Mouse (Mus musculus) embryonic facial prominence, embryonic 14.5 days (tissue): Measurements from ENCODE around the gene Tnfsf13. TPM values are rescaled to one million over a fixed set of nuclear protein-coding genes. Genes with fewer than 3 reads are reported as not detected.
A peak's percentile ranks its signal among the peaks of the same experiment; 100 is the strongest.

Source experiments
- ATAC-seq: fragments of 200-750 bp; cut with Nextera tagmentation; 2 replicates; pipeline ENCODE4 v1.8.0; 2017; ENCODE audit warnings: low read depth, moderate number of reproducible peaks, moderate TSS enrichment
- DNase-seq: peaks from one replicate; pipeline ENCODE4 v3.0.0-alpha.2; 2015; ENCODE audit warnings: low spot score
- H3K27ac ChIP-seq: fragments of 300-500 bp; sonication (generic); replicated peaks from 2 replicates; pipeline ENCODE4 v1.5.1; 2014; ENCODE audit warnings: low read depth, mild to moderate bottlenecking, low read length, moderate library complexity
- H3K27me3 ChIP-seq: fragments of 300-500 bp; sonication (generic); replicated peaks from 2 replicates; pipeline ENCODE4 v1.6.1; 2014; ENCODE audit warnings: low read length; ENCODE audit not compliant: control insufficient read depth, insufficient read depth
- H3K36me3 ChIP-seq: fragments of 300-500 bp; sonication (generic); 2 replicates; pipeline ENCODE4 v1.6.1; 2014; ENCODE audit warnings: low read length, mixed read lengths; ENCODE audit not compliant: control insufficient read depth, insufficient read depth
- H3K4me1 ChIP-seq: fragments of 300-500 bp; sonication (generic); 2 replicates; pipeline ENCODE4 v1.6.1; 2014; ENCODE audit warnings: antibody characterized with exemption, low read length; ENCODE audit not compliant: control insufficient read depth, insufficient read depth
- H3K4me2 ChIP-seq: fragments of 300-500 bp; sonication (generic); 2 replicates; pipeline ENCODE4 v1.6.1; 2014; ENCODE audit warnings: low read depth, mild to moderate bottlenecking, low read length, moderate library complexity, mixed read lengths
- H3K4me3 ChIP-seq: fragments of 300-500 bp; sonication (generic); 2 replicates; pipeline ENCODE4 v1.5.1; 2014; ENCODE audit warnings: low read depth, mild to moderate bottlenecking, low read length
- H3K9ac ChIP-seq: fragments of 300-500 bp; sonication (generic); 2 replicates; pipeline ENCODE4 v1.6.1; 2014; ENCODE audit warnings: low read depth, mild to moderate bottlenecking, low read length, moderate library complexity, mixed read lengths
- H3K9me3 ChIP-seq: fragments of 300-500 bp; sonication (generic); 2 replicates; pipeline ENCODE4 v1.6.1; 2016; ENCODE audit warnings: low read length; ENCODE audit not compliant: control insufficient read depth
- whole genome bisulfite sequencing: fragments of 180-500 bp; shearing (Covaris S2); extraction: QIAGEN DNeasy Blood & Tissue Kit; methylation state at CpG from one replicate; pipeline ENCODE4 v1.1.7; 2014; 5-methylcytosine and 5-hydroxymethylcytosine counted together
- polyA plus RNA-seq: library from polyadenylated mRNA; unstranded; fragments of >200 nt; fragmentation: Nextera tagmentation; extraction: Ambion mirVana; gene quantifications from 2 replicates; pipeline ENCODE4 v1.2.1, GENCODE M21; 2014

Tnfsf13 gene
- polyA plus RNA-seq, 1 experiment from 2014 or later, result 0.49 TPM

- no peaks in the 10 kb centered on the region for H3K27me3 ChIP-seq
- no peaks in the 10 kb centered on the region for H3K4me1 ChIP-seq
- H3K27ac ChIP-seq, result no peak overlapping the region
- 47% methylated on average over 5 of the region's 5 CpGs for WGBS
- no peak for DNase-seq
- no peak overlapping the region for H3K4me3 ChIP-seq
- H3K4me2 ChIP-seq, result peak overlapping the region; percentile 19; the same call in 1 of the 2 replicates
- ATAC-seq, result no peak
- H3K9ac ChIP-seq, result 0 out of 2 replicates have a peak overlapping the region, but pooled peaks have one; percentile 19
- H3K36me3 ChIP-seq, result peaks cover 68% of the 10 kb centered on the region
- H3K9me3 ChIP-seq, result no peaks in the 10 kb centered on the region
Measured at GRCm38 (mm10) chr11:69656065-69656455, 29.5 kb downstream of the Tnfsf13 start.

DNA sequence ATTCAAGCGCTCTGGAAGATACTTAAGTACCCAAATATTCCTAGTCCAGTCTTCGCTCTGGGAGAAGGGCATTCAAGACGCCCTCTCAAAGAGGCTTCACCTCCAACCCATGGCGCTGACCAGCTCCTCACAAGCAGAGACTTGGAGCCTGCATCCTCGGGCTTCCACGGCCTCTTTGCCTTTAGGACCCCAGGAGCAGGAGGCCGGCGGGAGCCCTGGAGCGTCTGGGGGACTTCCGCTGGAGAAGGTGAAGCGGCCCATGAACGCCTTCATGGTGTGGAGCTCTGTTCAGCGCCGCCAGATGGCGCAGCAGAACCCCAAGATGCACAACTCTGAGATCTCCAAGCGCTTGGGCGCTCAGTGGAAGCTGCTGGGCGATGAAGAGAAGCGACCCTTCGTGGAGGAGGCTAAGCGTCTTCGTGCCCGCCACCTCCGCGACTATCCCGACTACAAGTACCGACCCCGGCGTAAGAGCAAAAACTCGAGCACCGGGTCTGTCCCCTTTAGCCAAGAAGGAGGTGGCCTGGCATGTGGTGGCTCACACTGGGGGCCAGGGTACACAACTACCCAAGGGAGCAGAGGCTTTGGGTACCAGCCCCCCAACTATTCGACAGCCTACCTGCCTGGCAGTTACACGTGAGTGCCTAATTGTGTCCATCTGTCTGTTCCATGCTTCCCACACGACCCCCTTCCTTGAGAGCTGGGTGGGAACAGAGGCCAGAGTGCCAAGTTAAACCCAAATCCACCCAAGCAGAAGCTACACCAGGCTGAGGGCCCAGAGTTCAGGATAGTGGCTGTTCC lies 30.1 kb downstream of the Tnfsf13 start, which contains the start of gene Sox15:
Gene Sox15 (plus strand): TSS at position 51 of the 801 bp plus-strand sequence.
- no peaks in the 10 kb centered on the region for H3K4me1 ChIP-seq
- 22% methylated on average over 29 of the region's 34 CpGs for WGBS
- no peaks in the 10 kb centered on the region for H3K9me3 ChIP-seq
- H3K36me3 ChIP-seq, result peaks cover 74% of the 10 kb centered on the region
- no peaks in the 10 kb centered on the region for H3K27me3 ChIP-seq
- peak within 1 kb of the TSS; percentile 49; the same call in 1 of the 2 replicates for H3K27ac ChIP-seq
- ATAC-seq (peak; percentile 74; the same call in 1 of the 2 replicates), DNase-seq (peak; percentile 85)
- H3K4me3 ChIP-seq, result no peak within 1 kb of the TSS
- H3K4me2 ChIP-seq, result peak within 1 kb of the TSS; percentile 36
- H3K9ac ChIP-seq, result peak within 1 kb of the TSS; percentile 19; the same call in 1 of the 2 replicates

- H3K36me3 ChIP-seq, result peaks cover 77% of the 10 kb centered on the region
Measured at GRCm38 (mm10) chr11:69654760-69655159, 30.8 kb downstream of the Tnfsf13 start.

DNA sequence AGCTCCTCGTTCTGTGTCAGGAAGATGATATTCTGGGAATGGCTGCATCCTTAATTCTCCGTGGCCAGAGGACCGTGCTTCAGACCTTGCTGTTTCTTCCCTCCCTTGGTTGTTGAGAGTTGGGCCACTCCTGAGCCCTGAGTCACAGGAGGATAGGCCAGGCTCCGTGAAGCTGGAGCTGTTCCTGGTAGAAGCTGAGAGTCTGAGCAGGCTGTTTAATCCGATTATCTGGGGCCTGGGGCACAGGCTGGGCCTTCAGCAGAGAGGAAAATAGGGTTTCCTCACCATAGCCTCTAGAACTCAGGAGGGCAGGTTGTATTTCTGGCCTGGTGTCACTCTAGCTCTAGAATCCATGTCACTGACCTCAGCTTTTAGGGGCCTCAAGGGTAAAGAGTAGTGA lies 32.2 kb downstream of the Tnfsf13 start:
- no peaks in the 10 kb centered on the region for H3K4me1 ChIP-seq
- H3K4me2 ChIP-seq, result no peak overlapping the region
- no peak overlapping the region for H3K4me3 ChIP-seq
- H3K27ac ChIP-seq, result no peak overlapping the region
- no peaks in the 10 kb centered on the region for H3K9me3 ChIP-seq
- ATAC-seq (no peak; the same call in 1 of the 2 replicates), DNase-seq (no peak)
- peak overlapping the region; percentile 30; the same call in 1 of the 2 replicates for H3K9ac ChIP-seq
- H3K36me3 ChIP-seq, result peaks cover 80% of the 10 kb centered on the region
- no peaks in the 10 kb centered on the region for H3K27me3 ChIP-seq
- 60% methylated on average over 5 of the region's 5 CpGs for WGBS

More at GRCm38 (mm10) chr11:69654760-69655159, 30.8 kb downstream of the Tnfsf13 start:
- H3K4me2 ChIP-seq, result no peak overlapping the region
- H3K27me3 ChIP-seq, result no peaks in the 10 kb centered on the region
- H3K9me3 ChIP-seq, result no peaks in the 10 kb centered on the region
- peak overlapping the region; percentile 11; the same call in 1 of the 2 replicates for H3K9ac ChIP-seq
- DNase-seq, result peak; percentile 32
- ATAC-seq, result peak; percentile 27; the same call in 1 of the 2 replicates
- no peak overlapping the region for H3K4me3 ChIP-seq
- H3K4me1 ChIP-seq, result no peaks in the 10 kb centered on the region
- WGBS, result 33% methylated on average over 9 of the region's 9 CpGs
- peak overlapping the region; percentile 49; the same call in 1 of the 2 replicates for H3K27ac ChIP-seq

DNA sequence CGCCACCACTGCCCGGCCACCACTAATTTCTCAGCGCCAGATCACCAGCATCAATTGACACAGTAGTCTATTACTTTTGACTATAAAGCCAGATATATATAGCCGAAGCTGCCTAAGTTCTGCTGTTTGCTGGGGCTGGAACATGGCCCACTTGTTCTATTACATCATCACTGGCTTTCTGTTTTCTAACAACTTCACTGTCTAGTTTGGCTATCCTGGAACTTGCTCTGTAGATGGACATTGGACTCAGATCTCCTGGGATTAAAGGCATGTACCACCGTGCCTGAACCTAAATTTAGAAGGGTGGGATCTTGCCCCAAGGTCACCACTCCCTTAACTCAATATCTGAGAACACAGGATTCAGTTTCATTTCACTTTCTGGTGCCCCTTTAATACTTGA lies 39.7 kb downstream of the Tnfsf13 start:
- Histone ChIP-seq H3K9me3 (no peaks in the 10 kb centered on the region), H3K4me1 (no peaks in the 10 kb centered on the region), H3K27me3 (no peaks in the 10 kb centered on the region), H3K4me3 (no peak overlapping the region), H3K9ac (no peak overlapping the region), H3K27ac (no peak overlapping the region), H3K36me3 (peaks cover 96% of the 10 kb centered on the region), H3K4me2 (no peak overlapping the region)
- 89% methylated on average over 5 of the region's 5 CpGs for WGBS
- DNase-seq (no peak), ATAC-seq (no peak)

- H3K9me3 ChIP-seq, result no peaks in the 10 kb centered on the region
- peaks cover 25% of the 10 kb centered on the region for H3K4me1 ChIP-seq
- H3K27ac ChIP-seq, result no peak overlapping the region
- H3K27me3 ChIP-seq, result no peaks in the 10 kb centered on the region
- H3K4me3 ChIP-seq, result no peak overlapping the region
- no peak for ATAC-seq
- no peak for DNase-seq
- peak overlapping the region; percentile 89 for H3K4me2 ChIP-seq
- 80% methylated on average over 3 of the region's 3 CpGs for WGBS
- H3K9ac ChIP-seq, result no peak overlapping the region
- peaks cover 34% of the 10 kb centered on the region for H3K36me3 ChIP-seq
Measured at GRCm38 (mm10) chr11:69635471-69635870, 50.1 kb downstream of the Tnfsf13 start.

DNA sequence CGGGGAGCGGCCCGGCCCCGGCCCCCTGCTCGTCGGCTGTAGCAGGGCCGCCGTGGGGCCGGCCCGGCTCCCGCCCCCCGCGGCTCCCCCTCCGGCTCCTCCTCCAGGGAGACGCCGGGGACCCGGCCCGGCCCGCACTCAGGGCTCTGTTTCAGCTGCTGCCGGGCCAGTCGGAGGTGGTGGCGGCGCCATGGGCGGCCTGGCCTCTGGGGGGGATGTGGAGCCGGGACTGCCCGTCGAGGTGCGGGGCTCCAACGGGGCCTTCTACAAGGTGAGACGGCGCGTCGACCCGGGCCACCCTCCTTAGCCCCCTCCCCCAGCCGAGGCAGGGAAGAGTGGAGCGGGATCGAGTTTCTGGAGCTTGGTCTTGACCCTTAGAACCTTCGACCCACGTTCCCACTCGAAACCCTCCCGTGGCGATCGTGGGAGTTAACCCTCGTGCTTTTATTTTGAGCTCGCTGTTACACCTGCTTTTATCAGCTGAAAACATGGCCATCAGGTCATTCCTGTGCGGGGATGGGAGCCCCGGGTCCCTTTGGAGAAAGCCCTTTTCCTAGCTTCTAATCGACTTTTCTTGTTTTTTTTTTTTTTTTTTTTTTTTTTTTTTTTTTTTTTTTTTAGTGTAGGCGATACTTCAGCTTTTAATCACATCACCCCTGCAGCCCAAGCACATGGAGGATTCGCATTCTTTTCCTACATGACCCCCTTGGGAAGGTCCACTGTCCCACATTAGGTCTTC lies 52.3 kb downstream of the Tnfsf13 start:
- H3K4me3 ChIP-seq, result peak overlapping the region; percentile 91
- DNase-seq, result peak; percentile 67
- peaks cover 25% of the 10 kb centered on the region for H3K4me1 ChIP-seq
- no peaks in the 10 kb centered on the region for H3K9me3 ChIP-seq
- H3K4me2 ChIP-seq, result peak overlapping the region; percentile 89
- under 1% methylated on average over 12 of the region's 50 CpGs for WGBS
- H3K27ac ChIP-seq, result peak overlapping the region; percentile 95
- H3K27me3 ChIP-seq, result no peaks in the 10 kb centered on the region
- H3K36me3 ChIP-seq, result peaks cover 18% of the 10 kb centered on the region
- peak overlapping the region; percentile 96 for H3K9ac ChIP-seq
- ATAC-seq, result peak; percentile 66
